Mouse (Mus musculus): ENCODE results near the gene 2200002J24Rik.

DNA sequence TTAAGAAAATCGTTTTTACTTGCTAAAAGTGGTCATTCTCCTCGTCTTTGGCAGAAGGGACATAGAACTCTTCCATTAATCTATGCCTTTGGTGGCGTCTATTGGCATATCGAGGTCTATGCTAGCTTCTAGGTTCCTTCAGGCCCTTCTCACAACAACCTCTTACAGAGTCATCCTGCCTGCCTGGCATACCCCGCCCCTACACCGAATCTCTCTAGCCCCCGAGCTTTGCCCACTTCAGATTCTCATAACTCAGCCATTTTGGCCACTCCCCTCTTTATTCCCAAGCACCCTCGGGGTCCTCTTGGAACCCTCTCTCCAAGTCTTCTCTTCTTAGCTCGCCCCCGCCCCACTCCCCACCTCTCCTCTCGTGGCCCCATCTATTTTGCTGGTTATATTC, 33.4 kb upstream of the 2200002J24Rik start:
- TF ChIP-seq GATA1 (IDR thresholded peaks at IDR 0.05; ENCODE audit: low read length), result no peak
- TF ChIP-seq TAL1 (IDR thresholded peaks at IDR 0.05; ENCODE audit: low read length), result no peak
